Mouse (Mus musculus): ENCODE results near the gene Ece1.

The Ece1 gene

GRCm38 (mm10) chr4:137855741-137856341 is 6.2 kb upstream of the Ece1 start:
- DNase-seq (ENCODE audit: low read depth, low spot score): no peak

- peak; percentile 66 for DNase-seq (ENCODE audit: low read depth, low spot score)
These were observed 4.9 kb upstream of the Ece1 start for GRCm38 (mm10) chr4:137857116-137857515.

- DNase-seq (ENCODE audit: low read depth, low spot score): no peak
These were observed 3.7 kb upstream of the Ece1 start for GRCm38 (mm10) chr4:137858371-137858770.

GRCm38 (mm10) chr4:137861461-137862011 is 501 bp upstream of the Ece1 start:
- DNase-seq (ENCODE audit: low read depth, low spot score): peak; percentile 87

- no peak for DNase-seq (ENCODE audit: low read depth, low spot score)
These were observed 641 bp downstream of the Ece1 start for GRCm38 (mm10) chr4:137862516-137863240.

- DNase-seq (ENCODE audit: low read depth, low spot score): no peak
These were observed 2.0 kb downstream of the Ece1 start for GRCm38 (mm10) chr4:137864031-137864430.

- no peak for DNase-seq (ENCODE audit: low read depth, low spot score)
These were observed 2.7 kb downstream of the Ece1 start for GRCm38 (mm10) chr4:137864769-137865168.

GRCm38 (mm10) chr4:137865221-137865641 is 3.2 kb downstream of the Ece1 start:
- no peak for DNase-seq (ENCODE audit: low read depth, low spot score)

- peak; percentile 89 for DNase-seq (ENCODE audit: low read depth, low spot score)
These were observed 4.3 kb downstream of the Ece1 start for GRCm38 (mm10) chr4:137866206-137866863.

- DNase-seq (ENCODE audit: low read depth, low spot score): no peak
These were observed 5.2 kb downstream of the Ece1 start for GRCm38 (mm10) chr4:137867225-137867624.

- no peak for DNase-seq (ENCODE audit: low read depth, low spot score)
These were observed 5.7 kb downstream of the Ece1 start for GRCm38 (mm10) chr4:137867675-137868257.

- no peak for DNase-seq (ENCODE audit: low read depth, low spot score)
These were observed 7.7 kb downstream of the Ece1 start for GRCm38 (mm10) chr4:137869667-137870274.

GRCm38 (mm10) chr4:137870979-137871378 is 8.9 kb downstream of the Ece1 start:
- DNase-seq (ENCODE audit: low read depth, low spot score): no peak

GRCm38 (mm10) chr4:137871431-137871830 is 9.4 kb downstream of the Ece1 start:
- DNase-seq (ENCODE audit: low read depth, low spot score): no peak

GRCm38 (mm10) chr4:137874337-137874736 is 12.3 kb downstream of the Ece1 start:
- DNase-seq (ENCODE audit: low read depth, low spot score): no peak

- peak; percentile 40 for DNase-seq (ENCODE audit: low read depth, low spot score)
These were observed 12.8 kb downstream of the Ece1 start for GRCm38 (mm10) chr4:137874826-137875225.

- peak; percentile 71 for DNase-seq (ENCODE audit: low read depth, low spot score)
These were observed 13.5 kb downstream of the Ece1 start for GRCm38 (mm10) chr4:137875466-137876092.

- DNase-seq (ENCODE audit: low read depth, low spot score): no peak
These were observed 14.8 kb downstream of the Ece1 start for GRCm38 (mm10) chr4:137876834-137877233.

GRCm38 (mm10) chr4:137877432-137877881 is 15.4 kb downstream of the Ece1 start:
- no peak for DNase-seq (ENCODE audit: low read depth, low spot score)

GRCm38 (mm10) chr4:137879383-137880156 is 17.5 kb downstream of the Ece1 start:
- no peak for DNase-seq (ENCODE audit: low read depth, low spot score)
